Mouse (Mus musculus) hindbrain, embryonic 13.5 days (tissue): ENCODE data around the gene Supt4a. TPM values are rescaled to one million over a fixed set of nuclear protein-coding genes. Genes with fewer than 3 reads are reported as not detected.

ENCODE experiments used
- ATAC-seq: fragments of 200-750 bp; cut with Nextera tagmentation; 2 replicates; pipeline ENCODE4 v1.8.0; 2017; ENCODE audit warnings: moderate TSS enrichment; ENCODE audit not compliant: low FRiP score
- H3K27ac ChIP-seq: fragments of 300-500 bp; sonication (generic); 2 replicates; pipeline ENCODE4 v1.5.1; 2015; ENCODE audit warnings: inconsistent platforms, mild to moderate bottlenecking, moderate library complexity
- H3K27me3 ChIP-seq: fragments of 300-500 bp; sonication (generic); 2 replicates; pipeline ENCODE4 v1.6.1; 2015; ENCODE audit warnings: mild to moderate bottlenecking, inconsistent platforms
- H3K36me3 ChIP-seq: fragments of 300-500 bp; sonication (generic); 2 replicates; pipeline ENCODE4 v1.6.1; 2015; ENCODE audit warnings: mild to moderate bottlenecking, inconsistent platforms
- H3K4me1 ChIP-seq: fragments of 300-500 bp; sonication (generic); replicated peaks from 2 replicates; pipeline ENCODE4 v1.6.1; 2015; ENCODE audit warnings: inconsistent platforms
- H3K4me2 ChIP-seq: fragments of 300-500 bp; sonication (generic); 2 replicates; pipeline ENCODE4 v1.6.1; 2015; ENCODE audit warnings: inconsistent platforms, mild to moderate bottlenecking, moderate library complexity
- H3K4me3 ChIP-seq: fragments of 300-500 bp; sonication (generic); 2 replicates; pipeline ENCODE4 v1.5.1; 2015; ENCODE audit warnings: mild to moderate bottlenecking, inconsistent platforms
- H3K9ac ChIP-seq: fragments of 300-500 bp; sonication (generic); 2 replicates; pipeline ENCODE4 v1.6.1; 2015; ENCODE audit warnings: mild to moderate bottlenecking, inconsistent platforms
- H3K9me3 ChIP-seq: fragments of 300-500 bp; sonication (generic); 2 replicates; pipeline ENCODE4 v1.6.1; 2016; ENCODE audit warnings: inconsistent platforms
- WGBS: fragments of 180-500 bp; shearing (Covaris S2); methylation state at CpG from one replicate; pipeline ENCODE4 v1.1.7; 2015; 5-methylcytosine and 5-hydroxymethylcytosine counted together
- polyA plus RNA-seq: library from polyadenylated mRNA; unstranded; fragments of >200 nt; fragmentation: Nextera tagmentation; extraction: Ambion mirVana; gene quantifications from 2 replicates; pipeline ENCODE4 v1.2.1, GENCODE M21; 2015

Supt4a gene
- polyA plus RNA-seq, 1 experiment from 2014 or later, result 150 TPM

- H3K27me3 ChIP-seq, result peaks cover 6% of the 10 kb centered on the region; the same call in 1 of the 2 replicates
- peaks cover 9% of the 10 kb centered on the region for H3K4me1 ChIP-seq
- no peak overlapping the region for H3K27ac ChIP-seq
- no peak for ATAC-seq
- no peak overlapping the region for H3K4me3 ChIP-seq
- no peaks in the 10 kb centered on the region for H3K9me3 ChIP-seq
- 80% methylated on average over 17 of the region's 17 CpGs for WGBS
- no peak overlapping the region for H3K4me2 ChIP-seq
- H3K9ac ChIP-seq, result no peak overlapping the region
- no peaks in the 10 kb centered on the region for H3K36me3 ChIP-seq
Measured at GRCm38 (mm10) chr11:87755360-87756017, 18.1 kb downstream of the Supt4a start.

GRCm38 (mm10) chr11:87756251-87756820, 19.0 kb downstream of the Supt4a start:
- H3K27ac ChIP-seq, result no peak overlapping the region
- peaks cover 9% of the 10 kb centered on the region for H3K27me3 ChIP-seq
- H3K4me3 ChIP-seq, result no peak overlapping the region
- 91% methylated on average over 15 of the region's 15 CpGs for WGBS
- H3K4me2 ChIP-seq, result no peak overlapping the region
- no peaks in the 10 kb centered on the region for H3K9me3 ChIP-seq
- no peak for ATAC-seq
- no peaks in the 10 kb centered on the region for H3K36me3 ChIP-seq
- peaks cover 17% of the 10 kb centered on the region for H3K4me1 ChIP-seq
- no peak overlapping the region for H3K9ac ChIP-seq

GRCm38 (mm10) chr11:87757001-87757954, 19.9 kb downstream of the Supt4a start:
- H3K36me3 ChIP-seq, result no peaks in the 10 kb centered on the region
- H3K4me2 ChIP-seq, result no peak overlapping the region
- H3K27ac ChIP-seq, result no peak overlapping the region
- no peak for ATAC-seq
- H3K4me1 ChIP-seq, result peaks cover 27% of the 10 kb centered on the region
- H3K27me3 ChIP-seq, result peaks cover 19% of the 10 kb centered on the region
- H3K4me3 ChIP-seq, result no peak overlapping the region
- H3K9ac ChIP-seq, result no peak overlapping the region
- WGBS, result 86% methylated on average over 25 of the region's 25 CpGs
- no peaks in the 10 kb centered on the region for H3K9me3 ChIP-seq

GRCm38 (mm10) chr11:87758161-87758911, 21.0 kb downstream of the Supt4a start:
- peaks cover 37% of the 10 kb centered on the region for H3K4me1 ChIP-seq
- WGBS, result 84% methylated on average over 7 of the region's 7 CpGs
- no peak overlapping the region for H3K27ac ChIP-seq
- H3K9ac ChIP-seq, result no peak overlapping the region
- H3K4me2 ChIP-seq, result no peak overlapping the region
- H3K36me3 ChIP-seq, result no peaks in the 10 kb centered on the region
- no peak for ATAC-seq
- no peak overlapping the region for H3K4me3 ChIP-seq
- H3K27me3 ChIP-seq, result peaks cover 27% of the 10 kb centered on the region
- H3K9me3 ChIP-seq, result no peaks in the 10 kb centered on the region

- 0 out of 2 replicates have a peak overlapping the region, but pooled peaks have one; percentile 95 for H3K4me2 ChIP-seq
- 79% methylated on average over 4 of the region's 4 CpGs for WGBS
Measured at GRCm38 (mm10) chr11:87758957-87759608, 21.7 kb downstream of the Supt4a start.

GRCm38 (mm10) chr11:87759609-87760005, 22.3 kb downstream of the Supt4a start:
- peaks cover 27% of the 10 kb centered on the region for H3K27me3 ChIP-seq
- H3K9me3 ChIP-seq, result no peaks in the 10 kb centered on the region
- H3K4me3 ChIP-seq, result peak overlapping the region; percentile 72; the same call in 1 of the 2 replicates
- peak overlapping the region; percentile 93 for H3K27ac ChIP-seq
- H3K9ac ChIP-seq, result peak overlapping the region; percentile 90
- H3K4me2 ChIP-seq, result peak overlapping the region; percentile 95
- H3K36me3 ChIP-seq, result no peaks in the 10 kb centered on the region
- no peak for ATAC-seq
- peaks cover 50% of the 10 kb centered on the region for H3K4me1 ChIP-seq
- 4% methylated on average over 3 of the region's 3 CpGs for WGBS

More at GRCm38 (mm10) chr11:87758957-87759608, 21.7 kb downstream of the Supt4a start:
- Histone ChIP-seq H3K9ac (no peak overlapping the region), H3K4me1 (peaks cover 45% of the 10 kb centered on the region), H3K27ac (no peak overlapping the region), H3K36me3 (no peaks in the 10 kb centered on the region), H3K4me3 (no peak overlapping the region), H3K27me3 (peaks cover 27% of the 10 kb centered on the region), H3K9me3 (no peaks in the 10 kb centered on the region)
- no peak for ATAC-seq

GRCm38 (mm10) chr11:87760301-87761081, 23.1 kb downstream of the Supt4a start, which contains the start of gene Tspoap1:
Gene Tspoap1, plus strand, starts transcription at chr11:87760541.
- peak within 1 kb of the TSS; percentile 90 for H3K9ac ChIP-seq
- H3K27ac ChIP-seq, result peak within 1 kb of the TSS; percentile 93
- H3K4me3 ChIP-seq, result peak within 1 kb of the TSS; percentile 72
- peaks cover 30% of the 10 kb centered on the region for H3K27me3 ChIP-seq
- peaks cover 59% of the 10 kb centered on the region for H3K4me1 ChIP-seq
- WGBS, result 5% methylated on average over 23 of the region's 23 CpGs
- no peaks in the 10 kb centered on the region for H3K9me3 ChIP-seq
- H3K36me3 ChIP-seq, result no peaks in the 10 kb centered on the region
- peak within 1 kb of the TSS; percentile 95 for H3K4me2 ChIP-seq
- ATAC-seq, result peak; percentile 74

GRCm38 (mm10) chr11:87761181-87761721, 23.9 kb downstream of the Supt4a start:
- ATAC-seq, result no peak
- Histone ChIP-seq H3K9ac (peak overlapping the region; percentile 90), H3K36me3 (peaks cover 4% of the 10 kb centered on the region; the same call in 1 of the 2 replicates), H3K4me3 (peak overlapping the region; percentile 72), H3K9me3 (no peaks in the 10 kb centered on the region), H3K4me1 (peaks cover 59% of the 10 kb centered on the region), H3K27ac (peak overlapping the region; percentile 93), H3K27me3 (peaks cover 38% of the 10 kb centered on the region), H3K4me2 (peak overlapping the region; percentile 95)
- 63% methylated on average over 11 of the region's 11 CpGs for WGBS

GRCm38 (mm10) chr11:87761806-87762701, 24.7 kb downstream of the Supt4a start:
- peak overlapping the region; percentile 40; the same call in 1 of the 2 replicates for H3K27ac ChIP-seq
- peaks cover 12% of the 10 kb centered on the region for H3K36me3 ChIP-seq
- peaks cover 59% of the 10 kb centered on the region for H3K4me1 ChIP-seq
- peak overlapping the region; percentile 95 for H3K4me2 ChIP-seq
- 81% methylated on average over 14 of the region's 14 CpGs for WGBS
- peak overlapping the region; percentile 72 for H3K4me3 ChIP-seq
- H3K9ac ChIP-seq, result peak overlapping the region; percentile 90
- no peak for ATAC-seq
- H3K9me3 ChIP-seq, result no peaks in the 10 kb centered on the region
- H3K27me3 ChIP-seq, result peaks cover 44% of the 10 kb centered on the region
